Mouse (Mus musculus) heart, embryonic 14.5 days (tissue): ENCODE data around the gene Mrps2. TPM values are rescaled to one million over a fixed set of nuclear protein-coding genes. Genes with fewer than 3 reads are reported as not detected.

ENCODE experiments used
- ATAC-seq: fragments of 200-750 bp; cut with Nextera tagmentation; 2 replicates; pipeline ENCODE4 v1.8.0; 2017; ENCODE audit warnings: low read depth, moderate TSS enrichment; ENCODE audit not compliant: insufficient number of reproducible peaks, insufficient read depth, low FRiP score
- H3K27ac ChIP-seq, 2 experiments: fragments of 200-500 bp in 1 of 2; fragments of 300-500 bp in 1 of 2; sonication (generic) in 1 of 2; replicated peaks in 1 of 2; 2 replicates each; pipeline ENCODE4 v1.5.1; 2012 to 2014; ENCODE audit warnings: low read depth in 2 of 2, low read length in 2 of 2, control low read depth in 1 of 2, mild to moderate bottlenecking in 1 of 2, mixed read lengths in 1 of 2; ENCODE audit not compliant: control insufficient read depth in 1 of 2, insufficient read depth in 1 of 2
- H3K27me3 ChIP-seq: fragments of 300-500 bp; sonication (generic); 2 replicates; pipeline ENCODE4 v1.6.1; 2014; ENCODE audit warnings: mild to moderate bottlenecking, low read length, control low read depth; ENCODE audit not compliant: control insufficient read depth, insufficient read depth
- H3K36me3 ChIP-seq: fragments of 300-500 bp; sonication (generic); 2 replicates; pipeline ENCODE4 v1.6.1; 2014; ENCODE audit warnings: mild to moderate bottlenecking, control low read depth, low read length, mixed read lengths; ENCODE audit not compliant: control insufficient read depth, insufficient read depth
- H3K4me1 ChIP-seq, 2 experiments: fragments of 200-500 bp in 1 of 2; fragments of 300-500 bp in 1 of 2; sonication (generic) in 1 of 2; 2 replicates each; pipeline ENCODE4 v1.6.1; 2012 to 2014; ENCODE audit warnings: low read length in 2 of 2, control low read depth in 1 of 2, mixed read lengths in 1 of 2; ENCODE audit not compliant: control insufficient read depth in 2 of 2, insufficient read depth in 2 of 2
- H3K4me2 ChIP-seq: fragments of 300-500 bp; sonication (generic); 2 replicates; pipeline ENCODE4 v1.6.1; 2014; ENCODE audit warnings: mild to moderate bottlenecking, low read length
- H3K4me3 ChIP-seq, 2 experiments: fragments of 200-500 bp in 1 of 2; fragments of 300-500 bp in 1 of 2; sonication (generic) in 1 of 2; 2 replicates each; pipeline ENCODE4 v1.5.1; 2012 to 2014; ENCODE audit warnings: low read length in 2 of 2, mild to moderate bottlenecking in 2 of 2, control low read depth in 1 of 2, low read depth in 1 of 2, moderate library complexity in 1 of 2; ENCODE audit not compliant: control insufficient read depth in 1 of 2, insufficient read depth in 1 of 2
- H3K9ac ChIP-seq: fragments of 300-500 bp; sonication (generic); 2 replicates; pipeline ENCODE4 v1.6.1; 2014; ENCODE audit warnings: mild to moderate bottlenecking, low read length
- H3K9me3 ChIP-seq: fragments of 300-500 bp; sonication (generic); 2 replicates; pipeline ENCODE4 v1.6.1; 2016; ENCODE audit warnings: low read length, control low read depth; ENCODE audit not compliant: control insufficient read depth
- WGBS: fragments of 180-500 bp; shearing (Covaris S2); extraction: QIAGEN DNeasy Blood & Tissue Kit; methylation state at CpG from one replicate; pipeline ENCODE4 v1.1.7; 2014; 5-methylcytosine and 5-hydroxymethylcytosine counted together
- polyA plus RNA-seq: library from polyadenylated mRNA; unstranded; fragments of >200 nt; fragmentation: Nextera tagmentation; extraction: Ambion mirVana; gene quantifications from 2 replicates; pipeline ENCODE4 v1.2.1, GENCODE M21; 2014

The Mrps2 gene
- 47.9 and 50.9 TPM in 2 replicates for polyA plus RNA-seq

GRCm38 (mm10) chr2:28467860-28468485 lies at the start of gene Mrps2:
Mrps2 (plus strand) TSS chr2:28468066.
- Histone ChIP-seq H3K9me3 (peaks cover 4% of the 10 kb centered on the region; the same call in 1 of the 2 replicates), H3K4me2 (peak within 1 kb of the TSS; percentile 82), H3K9ac (peak within 1 kb of the TSS; percentile 89), H3K36me3 (peaks cover 28% of the 10 kb centered on the region), H3K4me3 (peak within 1 kb of the TSS; percentile 71 to 83), H3K27me3 (peaks cover 17% of the 10 kb centered on the region), H3K27ac (peak within 1 kb of the TSS in 1 of 2 experiments; percentile 57; a peak in 2 of 4 replicates), H3K4me1 (peaks cover 8 to 13% of the 10 kb centered on the region in 2 experiments)
- ATAC-seq: peak; percentile 89
- WGBS: under 1% methylated on average over 50 of the region's 52 CpGs

DNA sequence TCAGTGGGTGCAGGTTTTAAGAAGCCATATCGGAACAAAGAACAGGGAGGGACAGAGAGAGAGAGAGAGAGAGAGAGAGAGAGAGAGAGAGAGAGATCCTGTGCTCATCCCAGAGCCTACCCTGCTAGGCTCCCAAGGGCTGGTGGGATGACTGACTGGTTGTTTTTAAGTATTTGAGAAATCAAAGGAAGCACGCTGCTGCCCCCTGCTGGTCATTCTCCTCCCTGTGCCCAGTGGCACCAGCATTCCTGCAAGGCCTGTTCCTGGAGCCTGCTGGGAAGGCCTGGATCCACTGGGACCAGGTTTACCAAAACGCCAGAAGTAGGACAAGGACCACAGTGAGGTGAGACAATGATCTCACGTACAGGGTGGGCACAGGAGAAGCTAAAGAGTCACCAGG lies 48.0 kb upstream of the Mrps2 start:
- no peak overlapping the region for H3K9ac ChIP-seq
- H3K36me3 ChIP-seq: no peaks in the 10 kb centered on the region
- H3K27me3 ChIP-seq: peaks cover 9% of the 10 kb centered on the region; the same call in 1 of the 2 replicates
- peaks cover 8 to 14% of the 10 kb centered on the region in 2 experiments for H3K4me1 ChIP-seq
- 15% methylated on average over 4 of the region's 4 CpGs for WGBS
- no peak for ATAC-seq
- H3K9me3 ChIP-seq: no peaks in the 10 kb centered on the region
- no peak overlapping the region for H3K4me3 ChIP-seq
- no peak overlapping the region for H3K4me2 ChIP-seq
- no peak overlapping the region for H3K27ac ChIP-seq

GRCm38 (mm10) chr2:28423167-28423566 lies 44.7 kb upstream of the Mrps2 start:
- Histone ChIP-seq H3K27ac (no peak overlapping the region), H3K9ac (no peak overlapping the region), H3K4me1 (no peaks in the 10 kb centered on the region), H3K36me3 (no peaks in the 10 kb centered on the region), H3K27me3 (peaks cover 9% of the 10 kb centered on the region; the same call in 1 of the 2 replicates), H3K9me3 (no peaks in the 10 kb centered on the region), H3K4me2 (no peak overlapping the region), H3K4me3 (no peak overlapping the region)
- no peak for ATAC-seq
- 33% methylated on average over 3 of the region's 3 CpGs for WGBS

DNA sequence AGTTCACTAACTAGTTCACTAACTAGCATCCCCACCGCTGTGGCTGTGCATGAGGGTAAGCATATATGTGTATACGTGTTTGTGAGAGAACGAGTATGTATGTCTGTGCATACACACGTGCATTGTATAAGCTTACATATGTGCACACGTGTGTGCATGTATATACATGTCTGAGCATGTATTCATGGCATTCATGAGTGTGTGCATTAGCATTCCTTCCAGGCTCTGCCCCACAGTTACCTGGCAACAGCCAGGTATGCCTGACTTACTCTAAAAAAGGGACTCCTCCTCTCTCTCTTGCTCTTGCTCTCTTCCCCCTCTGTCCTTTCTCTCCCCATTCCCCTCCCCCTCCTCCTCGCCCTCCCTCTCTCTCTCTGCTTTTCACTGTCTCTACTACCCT lies 40.6 kb upstream of the Mrps2 start:
- no peak overlapping the region for H3K9ac ChIP-seq
- H3K27me3 ChIP-seq: no peaks in the 10 kb centered on the region
- H3K9me3 ChIP-seq: no peaks in the 10 kb centered on the region
- no peak overlapping the region for H3K4me3 ChIP-seq
- no peak for ATAC-seq
- WGBS: 81% methylated on average over 6 of the region's 6 CpGs
- no peak overlapping the region for H3K27ac ChIP-seq
- no peak overlapping the region for H3K4me2 ChIP-seq
- H3K36me3 ChIP-seq: no peaks in the 10 kb centered on the region
- no peaks in the 10 kb centered on the region for H3K4me1 ChIP-seq

DNA sequence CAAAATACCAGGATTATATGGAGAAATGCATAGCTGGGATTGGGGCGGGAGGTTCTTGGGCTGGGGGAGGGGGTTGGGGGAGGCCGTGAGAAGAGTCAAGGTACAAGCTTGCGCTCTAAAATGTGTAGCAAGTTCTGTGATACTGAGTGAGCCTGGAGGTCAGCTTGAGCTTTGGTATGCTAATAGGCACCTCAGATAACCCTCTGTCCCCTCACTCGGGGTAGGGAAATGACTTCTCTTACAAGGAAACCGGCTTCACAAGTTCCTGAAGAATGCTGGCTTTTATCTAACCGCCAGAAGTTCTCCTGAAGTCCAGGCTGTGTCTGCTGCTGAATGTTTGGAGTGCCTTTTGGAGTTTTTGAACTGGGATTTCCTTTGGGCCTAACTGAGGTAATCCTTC lies 37.0 kb upstream of the Mrps2 start:
- no peak for ATAC-seq
- Histone ChIP-seq H3K4me3 (no peak overlapping the region), H3K9ac (no peak overlapping the region), H3K4me2 (no peak overlapping the region), H3K4me1 (peaks cover 0 to 2% of the 10 kb centered on the region in 2 experiments; a peak in 1 of 4 replicates), H3K36me3 (no peaks in the 10 kb centered on the region), H3K27me3 (no peaks in the 10 kb centered on the region), H3K9me3 (no peaks in the 10 kb centered on the region), H3K27ac (no peak overlapping the region)
- WGBS: 36% methylated on average over 6 of the region's 6 CpGs

GRCm38 (mm10) chr2:28432811-28433210 lies 35.1 kb upstream of the Mrps2 start:
- WGBS: 0% methylated on average over 1 of the region's 1 CpGs
- peaks cover 0 to 2% of the 10 kb centered on the region in 2 experiments; a peak in 1 of 4 replicates for H3K4me1 ChIP-seq
- H3K4me3 ChIP-seq: no peak overlapping the region
- H3K36me3 ChIP-seq: no peaks in the 10 kb centered on the region
- no peak overlapping the region for H3K9ac ChIP-seq
- no peak overlapping the region for H3K4me2 ChIP-seq
- H3K9me3 ChIP-seq: no peaks in the 10 kb centered on the region
- no peaks in the 10 kb centered on the region for H3K27me3 ChIP-seq
- no peak for ATAC-seq
- H3K27ac ChIP-seq: no peak overlapping the region

- no peak overlapping the region for H3K4me3 ChIP-seq
- no peak for ATAC-seq
- H3K4me2 ChIP-seq: no peak overlapping the region
- H3K9ac ChIP-seq: no peak overlapping the region
- WGBS: no CpG with 5 or more reads among the region's 2 CpGs
- no peaks in the 10 kb centered on the region for H3K27me3 ChIP-seq
- H3K27ac ChIP-seq: no peak overlapping the region
- H3K9me3 ChIP-seq: no peaks in the 10 kb centered on the region
- H3K36me3 ChIP-seq: no peaks in the 10 kb centered on the region
- peaks cover 0 to 2% of the 10 kb centered on the region in 2 experiments; a peak in 1 of 4 replicates for H3K4me1 ChIP-seq
Measured at GRCm38 (mm10) chr2:28433512-28433911, 34.4 kb upstream of the Mrps2 start.

DNA sequence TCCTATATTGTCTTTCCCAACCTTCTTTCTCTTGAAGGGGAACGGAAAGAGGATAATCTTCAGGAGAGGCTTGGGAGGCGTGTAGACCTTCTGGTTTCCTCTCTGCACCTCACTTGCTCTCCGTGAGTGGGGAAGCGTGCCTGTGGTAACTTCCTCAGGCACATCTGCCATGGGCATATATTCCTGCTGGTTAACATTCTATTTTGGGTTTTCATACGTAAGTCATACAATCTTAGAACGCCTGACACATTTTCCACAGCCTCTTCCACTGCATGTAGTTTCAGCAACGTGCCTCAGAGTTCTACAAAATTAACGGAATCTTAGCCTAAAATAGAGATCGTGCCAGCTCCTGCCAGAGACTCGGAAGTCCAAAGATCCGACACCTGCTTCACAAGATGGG lies 32.5 kb upstream of the Mrps2 start:
- WGBS: 75% methylated on average over 11 of the region's 11 CpGs
- Histone ChIP-seq H3K27me3 (no peaks in the 10 kb centered on the region), H3K4me2 (no peak overlapping the region), H3K36me3 (no peaks in the 10 kb centered on the region), H3K4me3 (no peak overlapping the region), H3K27ac (no peak overlapping the region), H3K9ac (no peak overlapping the region), H3K4me1 (peaks cover 0 to 2% of the 10 kb centered on the region in 2 experiments; a peak in 1 of 4 replicates), H3K9me3 (no peaks in the 10 kb centered on the region)
- no peak for ATAC-seq
